Mouse (Mus musculus) spleen, postnatal 36 days (tissue): ENCODE measurements around the gene Fat1.

Source experiments
- DNase-seq, 2 experiments: peaks; one replicate each; pipeline ENCODE4 v3.0.0; 2022; ENCODE audit warnings: low spot score in 2 of 2, mixed read lengths in 1 of 2

The Fat1 gene

DNA sequence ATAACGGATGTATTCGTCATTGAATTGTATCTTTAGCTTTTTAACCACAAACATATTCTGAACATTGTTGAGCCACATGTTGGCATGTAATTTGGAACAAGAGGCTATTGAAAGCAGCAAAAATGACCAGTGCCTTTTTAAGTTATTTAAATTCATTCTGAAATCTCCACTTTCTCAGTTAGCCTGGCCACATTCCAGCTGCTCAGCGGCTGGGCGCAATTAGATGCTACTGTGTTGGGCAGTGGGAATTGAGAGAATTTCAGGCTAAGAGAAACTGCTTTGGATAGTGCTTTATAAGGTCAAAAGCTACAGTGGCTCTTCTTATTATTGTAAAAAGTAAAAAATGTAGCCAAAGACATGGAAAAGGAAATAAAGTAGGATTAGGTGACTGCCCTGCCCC lies 67.4 kb downstream of the Fat1 start:
- DNase-seq = no peak

- DNase-seq = no peak
Measured at GRCm38 (mm10) chr8:45004021-45004420, 68.8 kb downstream of the Fat1 start.

DNA sequence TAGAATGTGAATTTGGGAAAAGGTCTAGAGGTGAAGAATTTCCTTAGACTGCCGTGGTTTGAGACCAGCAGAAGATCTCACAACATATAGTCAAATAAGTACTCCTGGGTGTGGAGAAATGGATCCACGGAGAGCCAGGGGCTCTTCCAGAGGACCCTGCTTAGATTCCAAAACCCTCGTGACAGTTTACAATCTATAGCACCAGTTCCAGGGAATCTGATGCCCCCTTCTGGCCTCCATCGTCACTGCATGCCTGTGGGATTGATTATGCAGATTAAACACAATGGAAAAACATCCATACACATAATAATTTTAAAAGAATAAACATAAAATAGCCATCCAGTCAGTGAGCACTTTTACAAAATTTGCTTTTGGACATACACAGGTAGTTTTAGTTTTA lies 75.4 kb downstream of the Fat1 start:
- DNase-seq = no peak

GRCm38 (mm10) chr8:45011774-45012173 lies 76.5 kb downstream of the Fat1 start:
- no peak for DNase-seq

- no peak for DNase-seq
Measured at GRCm38 (mm10) chr8:45013852-45014251, 78.6 kb downstream of the Fat1 start.

DNA sequence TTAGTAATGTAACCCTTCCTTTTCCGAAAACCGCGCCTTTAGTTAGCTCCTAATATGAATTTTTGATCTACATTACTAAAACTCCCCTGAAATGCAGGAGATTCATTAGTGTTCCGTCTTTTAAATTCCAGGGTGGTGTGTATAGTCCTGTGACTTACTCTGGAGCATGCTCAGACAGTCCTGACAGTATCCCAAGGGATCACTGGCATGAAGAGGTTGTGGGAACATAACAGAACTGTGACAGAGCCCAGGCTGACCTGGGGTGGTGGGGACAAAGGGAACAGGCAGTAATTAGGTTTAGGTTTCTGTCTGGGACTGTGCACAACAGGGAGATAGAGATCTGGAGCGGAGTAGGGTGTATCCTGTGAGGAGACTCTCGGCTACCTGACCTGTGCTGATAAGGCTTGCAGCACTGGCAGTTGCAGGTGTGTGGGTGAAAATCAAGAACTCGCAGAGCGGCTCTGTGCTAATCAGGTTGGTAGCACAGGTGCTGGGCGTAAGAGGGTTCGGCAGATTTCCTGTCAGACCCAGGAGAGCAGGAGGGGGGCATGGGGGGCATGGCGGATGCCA lies 79.3 kb downstream of the Fat1 start:
- DNase-seq = no peak

DNA sequence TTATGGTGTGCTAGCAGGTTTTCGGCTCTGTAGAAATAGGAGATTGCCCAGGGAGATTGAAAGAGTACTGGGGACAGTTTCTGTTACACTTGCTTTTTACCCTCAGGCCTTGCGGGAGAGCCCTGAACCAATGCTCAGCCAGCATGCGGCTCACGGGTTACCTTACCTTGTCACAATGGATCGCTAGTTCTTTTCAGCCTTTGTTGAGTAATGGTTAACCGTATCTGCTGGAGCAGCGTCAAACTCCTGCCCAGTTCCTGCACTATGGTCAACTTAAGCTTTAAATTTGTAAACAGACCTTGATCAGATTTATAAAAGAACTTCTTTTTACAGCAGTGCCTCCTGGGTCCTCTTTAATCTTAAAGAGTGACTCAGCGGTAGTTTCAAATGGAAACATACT lies 80.6 kb downstream of the Fat1 start:
- no peak for DNase-seq

- DNase-seq = no peak
Measured at GRCm38 (mm10) chr8:45019241-45019640, 84.0 kb downstream of the Fat1 start.

DNA sequence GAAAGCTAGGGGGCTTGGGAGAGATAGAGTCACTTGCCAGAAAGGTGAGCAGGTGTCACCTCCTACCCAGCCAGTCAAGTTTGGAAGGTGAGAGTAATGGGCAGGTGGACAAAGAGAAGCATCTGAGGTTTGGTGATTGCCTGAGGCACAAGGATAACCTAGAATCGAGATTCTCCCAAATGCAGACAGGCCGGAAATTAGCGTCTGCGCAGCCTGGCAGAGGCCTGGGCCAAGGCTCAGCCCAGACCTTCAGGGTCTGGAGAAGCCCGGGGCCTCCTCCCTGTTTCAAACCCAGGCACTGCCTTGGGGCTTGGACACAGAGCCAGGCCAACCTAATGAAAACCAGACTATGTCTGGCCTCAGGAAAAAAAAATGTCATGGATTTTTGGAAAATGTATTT lies 85.9 kb downstream of the Fat1 start:
- no peak for DNase-seq

- DNase-seq = no peak
Measured at GRCm38 (mm10) chr8:45021911-45022665, 86.8 kb downstream of the Fat1 start.

DNA sequence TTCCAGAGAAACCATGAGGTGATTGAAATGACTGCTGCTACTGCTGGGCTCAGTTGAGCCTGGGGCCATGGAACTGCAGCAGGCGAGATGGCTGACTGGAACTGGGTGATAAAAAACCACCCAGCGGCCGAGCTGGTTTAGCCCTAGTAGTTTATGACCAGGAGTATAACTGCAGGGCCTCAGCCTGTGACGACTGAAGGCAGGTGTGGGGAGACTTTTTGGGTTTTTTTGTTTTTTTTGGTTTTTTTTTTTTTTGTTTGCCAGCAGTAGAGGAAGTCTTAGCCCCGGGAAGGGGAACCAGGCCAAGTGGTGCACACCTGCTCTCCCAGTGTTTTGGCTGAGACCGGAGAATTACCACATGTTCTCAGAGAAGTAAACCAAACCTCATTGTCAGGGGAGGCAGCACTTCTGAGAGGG lies 92.8 kb downstream of the Fat1 start:
- DNase-seq = no peak

GRCm38 (mm10) chr8:45038350-45038749 lies 103.1 kb downstream of the Fat1 start:
- no peak for DNase-seq

GRCm38 (mm10) chr8:45044160-45044559 lies 108.9 kb downstream of the Fat1 start:
- no peak for DNase-seq

DNA sequence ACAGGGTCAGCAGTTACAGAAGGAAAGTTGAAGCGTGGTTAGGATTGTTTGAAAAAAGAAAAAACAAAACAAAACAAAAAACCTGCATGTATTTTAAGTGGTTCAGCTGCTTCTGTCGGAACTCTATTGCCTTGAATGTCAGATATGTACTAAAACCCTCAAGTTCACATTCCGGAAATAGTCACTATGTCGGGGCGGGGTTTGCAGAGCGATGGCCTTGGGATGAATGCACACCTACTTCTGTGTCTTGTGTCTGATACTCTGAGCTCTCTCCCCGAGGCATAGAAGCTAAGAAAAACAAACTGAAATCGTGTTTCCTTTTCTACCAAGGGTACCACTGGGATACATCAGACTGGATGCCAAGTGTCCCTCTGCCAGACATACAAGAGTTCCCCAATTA lies 115.2 kb downstream of the Fat1 start:
- no peak for DNase-seq

- no peak for DNase-seq
Measured at GRCm38 (mm10) chr8:45051236-45051635, 116.0 kb downstream of the Fat1 start.

DNA sequence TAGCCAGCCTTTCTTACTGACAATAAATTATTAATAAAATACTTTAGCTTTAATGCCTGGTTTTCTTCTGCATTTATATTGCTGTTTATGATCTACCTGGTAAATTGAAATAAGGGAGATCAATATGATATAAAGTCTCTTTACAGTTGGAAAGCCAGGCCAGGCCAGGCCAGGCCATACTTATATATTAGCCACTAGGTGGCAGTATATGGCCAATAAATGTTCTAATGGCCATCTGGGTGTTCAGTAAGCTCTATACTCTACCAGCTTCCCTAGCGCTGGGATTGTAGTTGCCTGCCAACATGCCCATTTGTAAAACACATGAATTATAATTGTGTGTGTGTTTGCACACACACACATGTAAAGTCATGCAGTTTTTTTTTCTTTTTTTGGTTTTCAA lies 117.0 kb downstream of the Fat1 start:
- DNase-seq = no peak

- no peak for DNase-seq
Measured at GRCm38 (mm10) chr8:45052618-45053017, 117.4 kb downstream of the Fat1 start.

GRCm38 (mm10) chr8:45055500-45055899 lies 120.3 kb downstream of the Fat1 start:
- no peak for DNase-seq

DNA sequence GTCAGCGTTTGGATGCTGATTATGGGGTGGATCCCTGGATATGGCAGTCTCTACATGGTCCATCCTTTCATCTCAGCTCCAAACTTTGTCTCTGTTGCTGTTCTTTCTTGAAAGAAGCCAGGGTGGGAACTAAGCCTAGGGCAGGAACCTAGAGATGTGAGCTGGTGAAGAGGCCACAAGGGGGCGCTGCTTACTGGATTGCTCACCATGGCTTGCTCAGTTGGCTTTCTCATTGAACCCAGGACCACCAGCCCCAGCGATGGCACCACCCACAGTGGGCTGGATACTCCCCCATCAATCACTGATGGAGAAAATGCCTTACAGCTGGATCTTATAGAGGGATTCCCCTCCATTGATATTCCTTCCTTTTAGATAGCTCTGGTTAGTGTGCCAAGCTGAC lies 121.6 kb downstream of the Fat1 start:
- no peak for DNase-seq

DNA sequence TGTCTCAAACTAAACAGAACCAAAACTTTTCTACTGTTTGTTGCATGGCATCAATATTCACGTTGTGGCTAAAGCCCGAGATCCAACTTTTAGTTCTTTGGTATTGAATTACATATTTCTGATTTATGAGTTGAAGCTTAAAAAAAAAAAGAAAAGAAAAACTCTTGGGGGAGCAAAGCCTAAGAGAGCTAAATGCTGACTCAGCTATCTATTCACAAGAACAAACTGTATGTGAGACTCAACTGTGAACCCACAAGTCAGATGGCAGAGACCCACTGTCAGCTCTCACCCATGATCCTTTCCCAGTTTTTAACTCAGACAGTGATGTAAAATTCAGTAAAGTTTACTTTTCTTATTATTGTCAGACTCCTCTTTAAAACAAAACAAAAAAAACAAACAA lies 124.8 kb downstream of the Fat1 start:
- no peak for DNase-seq

- DNase-seq = no peak
Measured at GRCm38 (mm10) chr8:45062311-45062710, 127.1 kb downstream of the Fat1 start.

- no peak for DNase-seq
Measured at GRCm38 (mm10) chr8:45062982-45063924, 128.0 kb downstream of the Fat1 start.
